ENCODE assay signal across 25 mouse cellular contexts in genomic region chr3:123848663-123849062, GRCm38 (mm10).
DNase-seq lines count a peak whose midpoint lies in the region; ATAC-seq and TF ChIP-seq lines count a peak whose summit lies in the region.
"Had no signal": no experiment of that assay in that cellular context is flagged by ENCODE, and none has a peak within 500 bp of the region (broad histone marks: within the 10 kb centered on the region; RNA-seq: fewer than 3 reads in every experiment).

No protein-coding gene starts in this region.

- H3K4me2 ChIP-seq in liver, embryonic 12.5 days, result no peak overlapping the region
- H3K4me2 ChIP-seq in hindbrain, embryonic 13.5 days, result no peak overlapping the region
- H3K4me2 ChIP-seq: embryonic facial prominence, embryonic 12.5 days; forebrain, embryonic 12.5 days had no signal

- WGBS in liver, embryonic 12.5 days (ENCODE audit: insufficient replicate concordance), result 55% methylated on average over 2 of the region's 2 CpGs
- WGBS in hindbrain, embryonic 13.5 days, result 84% methylated on average over 2 of the region's 2 CpGs

- CTCF ChIA-PET in Patski (lab: Charles Lee), result no interaction called here

- POLR2A ChIA-PET in Patski (lab: Charles Lee), result interaction anchor here (0.6 kb wide), 1 partner anchor 430 kb away, joined by 3 read pairs; no protein-coding TSS in a partner anchor

- H3K27me3 ChIP-seq in Patski, result no peaks in the 10 kb centered on the region
- no peaks in the 10 kb centered on the region for H3K27me3 ChIP-seq in liver, embryonic 12.5 days (replicated peaks)
- no peaks in the 10 kb centered on the region for H3K27me3 ChIP-seq in hindbrain, embryonic 13.5 days
- H3K27me3 ChIP-seq: CH12.LX; embryonic facial prominence, embryonic 12.5 days; forebrain, embryonic 12.5 days had no signal

- peak; percentile 22 for DNase-seq in Muller cell, postnatal 12 days (ENCODE audit: inconsistent ontology term)
- DNase-seq in Patski (ENCODE audit: low read depth, low spot score), result peak; percentile 17
- peak; percentile 1 for DNase-seq in fibroblast of lung, adult 2 months (ENCODE audit: low read depth)
- DNase-seq: adrenal gland, adult 8-10 months; adrenal gland, postnatal 14 days; adrenal gland, postnatal 36 days; B cell, adult 2 months; cerebellum, adult 11-12 months; cerebellum, adult 2 months; cerebellum, adult 9-10 months; cerebellum, postnatal 10 days; cerebellum, postnatal 25 days had no signal

- in situ Hi-C loops in Patski (cut with MboI; ENCODE audit: low pct_unique_long_range_greater_than_20kb), result no loop called here

- no peaks in the 10 kb centered on the region for H3K4me1 ChIP-seq in liver, embryonic 12.5 days
- no peaks in the 10 kb centered on the region for H3K4me1 ChIP-seq in hindbrain, embryonic 13.5 days (replicated peaks)
- H3K4me1 ChIP-seq: embryonic facial prominence, embryonic 10.5 days; embryonic facial prominence, embryonic 12.5 days; forebrain, embryonic 10.5 days; forebrain, embryonic 12.5 days had no signal

- no peaks in the 10 kb centered on the region for H3K36me3 ChIP-seq in liver, embryonic 12.5 days
- no peaks in the 10 kb centered on the region for H3K36me3 ChIP-seq in hindbrain, embryonic 13.5 days
- H3K36me3 ChIP-seq: embryonic facial prominence, embryonic 10.5 days; embryonic facial prominence, embryonic 12.5 days; forebrain, embryonic 10.5 days; forebrain, embryonic 12.5 days; G1E had no signal

- H3K9ac ChIP-seq in liver, embryonic 12.5 days, result no peak overlapping the region
- no peak overlapping the region for H3K9ac ChIP-seq in hindbrain, embryonic 13.5 days
- H3K9ac ChIP-seq: embryonic facial prominence, embryonic 12.5 days; forebrain, embryonic 12.5 days had no signal

- no peak overlapping the region for H3K4me3 ChIP-seq in liver, embryonic 12.5 days
- no peak overlapping the region for H3K4me3 ChIP-seq in hindbrain, embryonic 13.5 days
- H3K4me3 ChIP-seq: embryonic facial prominence, embryonic 10.5 days; embryonic facial prominence, embryonic 12.5 days; forebrain, embryonic 10.5 days; forebrain, embryonic 12.5 days had no signal

- TF ChIP-seq CTCF in Patski (IDR thresholded peaks at IDR 0.05), result no peak

- H3K27ac ChIP-seq in liver, embryonic 12.5 days, result no peak overlapping the region
- H3K27ac ChIP-seq in hindbrain, embryonic 13.5 days, result no peak overlapping the region
- H3K27ac ChIP-seq: embryonic facial prominence, embryonic 10.5 days; embryonic facial prominence, embryonic 12.5 days; forebrain, embryonic 10.5 days; forebrain, embryonic 12.5 days had no signal

- peak; percentile 66 for ATAC-seq in Patski
- ATAC-seq in liver, embryonic 12.5 days, result no peak
- no peak for ATAC-seq in hindbrain, embryonic 13.5 days (ENCODE audit: low FRiP score)
- no peak for ATAC-seq in megakaryocyte-erythroid progenitor cell, adult 5-6 weeks (replicated peaks; ENCODE audit: low FRiP score, low TSS enrichment, poor library complexity, severe bottlenecking)
- no peak for ATAC-seq in granulocyte monocyte progenitor cell, adult 5-6 weeks (replicated peaks; ENCODE audit: poor library complexity, severe bottlenecking)
- ATAC-seq: CD4-positive, CD25-positive, alpha-beta regulatory T cell, adult 4 months; forebrain, embryonic 14.5 days; forebrain, embryonic 16.5 days had no signal

- no peaks in the 10 kb centered on the region for H3K9me3 ChIP-seq in liver, embryonic 12.5 days (replicated peaks)
- H3K9me3 ChIP-seq in hindbrain, embryonic 13.5 days, result no peaks in the 10 kb centered on the region
- H3K9me3 ChIP-seq: embryonic facial prominence, embryonic 10.5 days; embryonic facial prominence, embryonic 12.5 days; forebrain, embryonic 10.5 days; forebrain, embryonic 12.5 days had no signal
